In genomic region chr12:28635058-28635534, GRCm38 (mm10) we compare ENCODE assay signal across 9 mouse cellular contexts. TPM values are rescaled to one million over a fixed set of nuclear protein-coding genes. Genes with fewer than 3 reads are reported as not detected.
DNase-seq lines count a peak whose midpoint lies in the region; ATAC-seq and TF ChIP-seq lines count a peak whose summit lies in the region.
"Had no signal": no experiment of that assay in that cellular context is flagged by ENCODE, and none has a peak within 500 bp of the region (broad histone marks: within the 10 kb centered on the region; RNA-seq: fewer than 3 reads in every experiment).

No protein-coding gene starts in this region.

- H3K4me3 ChIP-seq in heart, embryonic 11.5 days (ENCODE audit: low read depth, low read length) = peak overlapping the region; percentile 86
- H3K4me3 ChIP-seq in G1E (ENCODE audit: low read depth, low read length) = peak overlapping the region; percentile 84
- peak overlapping the region; percentile 96 for H3K4me3 ChIP-seq in hindbrain, embryonic 10.5 days
- H3K4me3 ChIP-seq in megakaryocyte, embryonic 14.5 days (replicated peaks) = peak overlapping the region; percentile 98

- TF ChIP-seq CTCF in G1E (IDR thresholded peaks at IDR 0.05; ENCODE audit: low read depth, low read length) = no peak

- peak overlapping the region; percentile 88 for H3K4me2 ChIP-seq in heart, embryonic 11.5 days

- H3K27me3 ChIP-seq in heart, embryonic 11.5 days (ENCODE audit: control insufficient read depth, insufficient read depth, low read length) = no peaks in the 10 kb centered on the region
- H3K27me3 ChIP-seq in G1E (ENCODE audit: insufficient read depth, low read length) = no peaks in the 10 kb centered on the region
- H3K27me3 ChIP-seq in hindbrain, embryonic 10.5 days (ENCODE audit: insufficient read depth, poor library complexity, severe bottlenecking) = no peaks in the 10 kb centered on the region
- H3K27me3 ChIP-seq in megakaryocyte, embryonic 14.5 days (replicated peaks) = no peaks in the 10 kb centered on the region

- peak overlapping the region; percentile 93 for H3K27ac ChIP-seq in heart, embryonic 11.5 days (ENCODE audit: low read depth, low read length)
- H3K27ac ChIP-seq in hindbrain, embryonic 10.5 days = peak overlapping the region; percentile 99

- DNase-seq in heart, postnatal 4 days = no peak
- no peak for DNase-seq in G1E (ENCODE audit: low spot score)
- DNase-seq in hindbrain, embryonic 10.5 days (ENCODE audit: low spot score) = no peak
- no peak for DNase-seq in cerebellum, postnatal 25 days
- DNase-seq in right cerebral cortex, postnatal 25 days = no peak
- DNase-seq in embryo, embryonic 10.5 days (ENCODE audit: low spot score) = no peak

- H3K9ac ChIP-seq in heart, embryonic 11.5 days (ENCODE audit: low read depth, low read length) = peak overlapping the region; percentile 99

- H3K4me1 ChIP-seq in heart, embryonic 11.5 days (ENCODE audit: control insufficient read depth, insufficient read depth, low read length) = peaks cover 10% of the 10 kb centered on the region
- peaks cover 50% of the 10 kb centered on the region for H3K4me1 ChIP-seq in G1E (ENCODE audit: insufficient read depth, low read depth, low read length)
- peaks cover 20% of the 10 kb centered on the region for H3K4me1 ChIP-seq in hindbrain, embryonic 10.5 days (replicated peaks)
- peaks cover 44% of the 10 kb centered on the region for H3K4me1 ChIP-seq in megakaryocyte, embryonic 14.5 days

- 0 out of 2 replicates have a peak, but pooled peaks have one; percentile 28 for ATAC-seq in heart, embryonic 11.5 days (replicated peaks; ENCODE audit: insufficient number of reproducible peaks, low FRiP score, low TSS enrichment)
- no peak for ATAC-seq in G1E (ENCODE audit: extremely low read depth, insufficient number of reproducible peaks, low FRiP score, poor library complexity, severe bottlenecking)

- H3K9me3 ChIP-seq in heart, embryonic 11.5 days (replicated peaks; ENCODE audit: control insufficient read depth, low read length) = no peaks in the 10 kb centered on the region
- no peaks in the 10 kb centered on the region for H3K9me3 ChIP-seq in G1E (replicated peaks)
- no peaks in the 10 kb centered on the region for H3K9me3 ChIP-seq in hindbrain, embryonic 10.5 days
- H3K9me3 ChIP-seq in megakaryocyte, embryonic 14.5 days = no peaks in the 10 kb centered on the region

- WGBS in heart, embryonic 11.5 days (ENCODE audit: insufficient replicate concordance) = under 1% methylated on average over 23 of the region's 23 CpGs
- 3% methylated on average over 23 of the region's 23 CpGs for WGBS in hindbrain, embryonic 10.5 days

- H3K36me3 ChIP-seq in heart, embryonic 11.5 days (ENCODE audit: control insufficient read depth, insufficient read depth, low read length) = peaks cover 31% of the 10 kb centered on the region
- H3K36me3 ChIP-seq in G1E (replicated peaks) = peaks cover 54% of the 10 kb centered on the region
- H3K36me3 ChIP-seq in hindbrain, embryonic 10.5 days = peaks cover 47% of the 10 kb centered on the region
- peaks cover 46% of the 10 kb centered on the region for H3K36me3 ChIP-seq in megakaryocyte, embryonic 14.5 days (replicated peaks; ENCODE audit: low read length)

RNA-seq across cellular contexts. Expression of gene Rps7, which starts 0.7 kb away (rescaled TPM):
- polyA plus RNA-seq in heart, embryonic 11.5 days (2014; fragmentation: Nextera tagmentation; extraction: Ambion mirVana) = 591 and 599 TPM in 2 replicates
- 100 to 1,000 TPM; 469 to 537 TPM for total RNA-seq in heart, postnatal 4 days (2021)
- total RNA-seq in G1E (2014; fragmentation: Nextera tagmentation) (1,147 and 1,296 TPM in 2 replicates), G1E (2017) (3,809 and 4,399 TPM in 2 replicates)
- polyA plus RNA-seq in G1E (2012) = 365 and 446 TPM in 2 replicates
- 571 and 654 TPM in 2 replicates for polyA plus RNA-seq in hindbrain, embryonic 10.5 days (2016; fragmentation: Nextera tagmentation; extraction: Ambion mirVana)
- 23.0 and 205 TPM in 2 replicates for polyA plus RNA-seq in megakaryocyte, embryonic 14.5 days (2012; ENCODE audit: insufficient read depth, low replicate concordance)

RNA-seq across cellular contexts. Expression of gene Colec11, which starts 11.9 kb away (rescaled TPM):
- polyA plus RNA-seq in heart, embryonic 11.5 days (2014; fragmentation: Nextera tagmentation; extraction: Ambion mirVana) = 8.4 and 9.2 TPM in 2 replicates
- total RNA-seq in heart, postnatal 4 days (2021) = 10 to 100 TPM; 16.4 to 16.9 TPM
- total RNA-seq in G1E (2014; fragmentation: Nextera tagmentation) (not detected in 2 replicates), G1E (2017) (0.22 and 0.46 TPM in 2 replicates)
- polyA plus RNA-seq in G1E (2012) = not detected in 2 replicates
- polyA plus RNA-seq in hindbrain, embryonic 10.5 days (2016; fragmentation: Nextera tagmentation; extraction: Ambion mirVana) = 0.12 and 0.25 TPM in 2 replicates
- 20.7 and 32.6 TPM in 2 replicates for polyA plus RNA-seq in megakaryocyte, embryonic 14.5 days (2012; ENCODE audit: insufficient read depth, low replicate concordance)

RNA-seq across cellular contexts. Expression of gene Rnaseh1, which starts 14.3 kb away (rescaled TPM):
- 18.1 and 20.2 TPM in 2 replicates for polyA plus RNA-seq in heart, embryonic 11.5 days (2014; fragmentation: Nextera tagmentation; extraction: Ambion mirVana)
- 1 to 10 TPM; 9.0 to 9.4 TPM for total RNA-seq in heart, postnatal 4 days (2021)
- total RNA-seq in G1E (2014; fragmentation: Nextera tagmentation) = 11.2 and 17.6 TPM in 2 replicates
- 24.5 and 27.2 TPM in 2 replicates for total RNA-seq in G1E (2017)
- 14.9 and 17.8 TPM in 2 replicates for polyA plus RNA-seq in G1E (2012)
- 33.0 and 34.8 TPM in 2 replicates for polyA plus RNA-seq in hindbrain, embryonic 10.5 days (2016; fragmentation: Nextera tagmentation; extraction: Ambion mirVana)
- polyA plus RNA-seq in megakaryocyte, embryonic 14.5 days (2012; ENCODE audit: insufficient read depth, low replicate concordance) = 8.1 TPM in 1 of 2 replicates, not detected in the other

RNA-seq across cellular contexts. Expression of gene Adi1, which starts 39.9 kb away (rescaled TPM):
- polyA plus RNA-seq in heart, embryonic 11.5 days (2014; fragmentation: Nextera tagmentation; extraction: Ambion mirVana) = 44.7 and 46.2 TPM in 2 replicates
- 10 to 100 TPM; 27.5 to 31.5 TPM for total RNA-seq in heart, postnatal 4 days (2021)
- 70.8 and 97.4 TPM in 2 replicates for total RNA-seq in G1E (2014; fragmentation: Nextera tagmentation)
- 39.2 and 45.3 TPM in 2 replicates for total RNA-seq in G1E (2017)
- polyA plus RNA-seq in G1E (2012) = 20.1 and 25.6 TPM in 2 replicates
- polyA plus RNA-seq in hindbrain, embryonic 10.5 days (2016; fragmentation: Nextera tagmentation; extraction: Ambion mirVana) = 45.5 and 49.1 TPM in 2 replicates
- polyA plus RNA-seq in megakaryocyte, embryonic 14.5 days (2012; ENCODE audit: insufficient read depth, low replicate concordance) = 5.1 TPM in 1 of 2 replicates, not detected in the other

RNA-seq across cellular contexts. Expression of gene Allc, which starts 52.8 kb away (rescaled TPM):
- not detected in 2 replicates for polyA plus RNA-seq in heart, embryonic 11.5 days (2014; fragmentation: Nextera tagmentation; extraction: Ambion mirVana)
- total RNA-seq in heart, postnatal 4 days (2021) = not detected
- not detected in 2 replicates for total RNA-seq in G1E (2014; fragmentation: Nextera tagmentation)
- 0.05 and 0.17 TPM in 2 replicates for total RNA-seq in G1E (2017)
- polyA plus RNA-seq in G1E (2012) = not detected in 2 replicates
- not detected in 2 replicates for polyA plus RNA-seq in hindbrain, embryonic 10.5 days (2016; fragmentation: Nextera tagmentation; extraction: Ambion mirVana)
- not detected in 2 replicates for polyA plus RNA-seq in megakaryocyte, embryonic 14.5 days (2012; ENCODE audit: insufficient read depth, low replicate concordance)
- polyA plus RNA-seq: large intestine, adult 2 months had no signal
